14 mouse cellular contexts compared by ENCODE assay signal in genomic region chr19:4419711-4420110, GRCm38 (mm10).
"Had no signal": no experiment of that assay in that cellular context is flagged by ENCODE, and none has a peak within 500 bp of the region (broad histone marks: within the 10 kb centered on the region; RNA-seq: fewer than 3 reads in every experiment).

No protein-coding gene starts in this region.

- H3K9me3 ChIP-seq: liver, embryonic 15.5 days; neural tube, embryonic 15.5 days had no signal

- DNase-seq: kidney, adult 8-10 months; kidney, postnatal 25 days; liver; lung, adult 2 months; lung, postnatal 4 days; right cerebral cortex, adult 18-20 months; right cerebral cortex, postnatal 25 days; thymus, adult 2 months; thymus, postnatal 25 days had no signal

- H3K4me2 ChIP-seq: liver, embryonic 15.5 days; midbrain, embryonic 11.5 days; neural tube, embryonic 15.5 days had no signal

- H3K27ac ChIP-seq: left cerebral cortex, adult 2 months; liver, embryonic 15.5 days; neural tube, embryonic 15.5 days had no signal

- H3K36me3 ChIP-seq: liver, embryonic 15.5 days; neural tube, embryonic 15.5 days had no signal

- ATAC-seq: intestine, postnatal 0 days had no signal

- H3K4me3 ChIP-seq: left cerebral cortex, adult 2 months; liver, embryonic 15.5 days; neural tube, embryonic 15.5 days had no signal

- H3K9ac ChIP-seq: liver, embryonic 15.5 days; neural tube, embryonic 15.5 days had no signal

- H3K4me1 ChIP-seq: neural tube, embryonic 15.5 days had no signal

- H3K27me3 ChIP-seq: liver, embryonic 15.5 days; neural tube, embryonic 15.5 days had no signal
